Mouse (Mus musculus): ENCODE data around the gene Il1rl1.

DNA sequence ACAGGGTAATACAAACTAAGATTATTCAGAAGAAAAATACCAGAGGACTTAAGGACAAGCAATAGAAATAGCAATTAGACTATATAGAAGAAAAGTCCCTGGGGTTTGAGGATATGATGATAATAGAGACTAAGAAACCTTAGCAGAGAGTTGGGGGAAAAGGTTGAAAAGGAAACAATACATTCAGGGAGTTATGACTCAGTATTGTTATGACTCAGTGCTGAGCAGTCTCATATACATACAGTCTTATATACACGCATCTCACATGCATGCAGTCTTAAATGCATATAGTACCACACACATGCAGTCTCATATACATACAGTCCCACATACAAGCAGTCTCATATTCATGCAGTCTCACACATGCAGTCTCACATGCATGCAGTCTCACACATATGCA, 16.3 kb upstream of the Il1rl1 start:
- TF ChIP-seq CTCF (IDR thresholded peaks at IDR 0.05; ENCODE audit: extremely low read depth, insufficient read length, insufficient replicate concordance, low read depth, low read length), result no peak
- TF ChIP-seq POLR2A (IDR thresholded peaks at IDR 0.05; ENCODE audit: low read depth, low read length), result no peak
